Mouse (Mus musculus) liver, embryonic 15.5 days (tissue): Measurements from ENCODE around the gene Cd59a. TPM values are rescaled to one million over a fixed set of nuclear protein-coding genes. Genes with fewer than 3 reads are reported as not detected.

Source experiments
- polyA plus RNA-seq: library from polyadenylated mRNA; unstranded; fragments of >200 nt; fragmentation: Nextera tagmentation; extraction: Ambion mirVana; gene quantifications from 2 replicates; pipeline ENCODE4 v1.2.1, GENCODE M21; 2015

Gene Cd59a
- polyA plus RNA-seq, 1 experiment from 2014 or later, result 92.5 TPM

Other genes with a start within 250 kb of the Cd59a start
- 148 and 156 TPM in 2 replicates for gene Lmo2, start 137.8 kb upstream of the Cd59a start, polyA plus RNA-seq
- 46.4 and 50.0 TPM in 2 replicates for gene Fbxo3, start 68.1 kb upstream of the Cd59a start, polyA plus RNA-seq
- gene 4931422A03Rik, start 67.4 kb upstream of the Cd59a start, polyA plus RNA-seq, result 1.4 and 1.7 TPM in 2 replicates
- 0.10 and 0.13 TPM in 2 replicates for gene Gm10912, start 30.0 kb upstream of the Cd59a start, polyA plus RNA-seq
- gene Gm10799, start 27.3 kb upstream of the Cd59a start, polyA plus RNA-seq, result not detected in 2 replicates
- gene Cd59b, start 26.0 kb upstream of the Cd59a start, polyA plus RNA-seq, result 11.0 and 11.4 TPM in 2 replicates
- 0.36 and 0.77 TPM in 2 replicates for gene A930018P22Rik, start 27.0 kb downstream of the Cd59a start, polyA plus RNA-seq